ENCODE assay signal across 8 mouse cellular contexts in genomic region chr7:43489631-43490125, GRCm38 (mm10). TPM values are rescaled to one million over a fixed set of nuclear protein-coding genes. Genes with fewer than 3 reads are reported as not detected.
DNase-seq lines count a peak whose midpoint lies in the region; ATAC-seq and TF ChIP-seq lines count a peak whose summit lies in the region.

TSS of gene Iglon5 (minus strand) at chr7:43490075.

- H3K36me3 ChIP-seq in testis, adult 2 months (ENCODE audit: control insufficient read depth, insufficient read depth, low read length): no peaks in the 10 kb centered on the region

- TF ChIP-seq POLR2A in testis, adult 2 months (IDR thresholded peaks at IDR 0.05; ENCODE audit: control insufficient read depth, low read depth, low read length): no peak
- TF ChIP-seq POLR2A in olfactory bulb, adult 2 months (IDR thresholded peaks at IDR 0.05; ENCODE audit: insufficient read depth, low read depth, low read length): no peak

- no peak for ATAC-seq in granulocyte monocyte progenitor cell, adult 5-6 weeks (replicated peaks; ENCODE audit: poor library complexity, severe bottlenecking)

- peaks cover 12% of the 10 kb centered on the region for H3K4me1 ChIP-seq in testis, adult 2 months (ENCODE audit: control insufficient read depth, insufficient read depth, low read length)
- peaks cover 22% of the 10 kb centered on the region for H3K4me1 ChIP-seq in olfactory bulb, adult 2 months (ENCODE audit: control insufficient read depth, insufficient read depth, low read length)

- TF ChIP-seq CTCF in testis, adult 2 months (IDR thresholded peaks at IDR 0.05; ENCODE audit: control insufficient read depth, insufficient read depth, insufficient replicate concordance, low read depth, low read length): no peak
- no peak for TF ChIP-seq CTCF in olfactory bulb, adult 2 months (IDR thresholded peaks at IDR 0.05; ENCODE audit: insufficient read depth, low read depth, low read length)

- no peaks in the 10 kb centered on the region for H3K27me3 ChIP-seq in testis, adult 2 months (ENCODE audit: control insufficient read depth, insufficient read depth, low read length)

- peak within 1 kb of the TSS; percentile 34; the same call in 1 of the 2 replicates for H3K27ac ChIP-seq in testis, adult 2 months (ENCODE audit: control insufficient read depth, insufficient read depth, low read depth, low read length)
- peak within 1 kb of the TSS; percentile 91 for H3K27ac ChIP-seq in olfactory bulb, adult 2 months (ENCODE audit: insufficient read depth, low read depth, low read length)

- H3K4me3 ChIP-seq in testis, adult 2 months (ENCODE audit: control insufficient read depth, low read depth, low read length): peak within 1 kb of the TSS; percentile 58
- H3K4me3 ChIP-seq in olfactory bulb, adult 2 months (ENCODE audit: insufficient read depth, low read depth, low read length): peak within 1 kb of the TSS; percentile 66

- 2% methylated on average over 23 of the region's 41 CpGs for WGBS in olfactory bulb, adult 2 months

- intact Hi-C loops in left cerebral cortex, postnatal 36 days (cut with DNase I): loop anchor here (5.0 to 10.0 kb wide), 2 partner anchors 73 to 175 kb away; partner anchors contain the start of genes Zfp658 and Zfp715

- DNase-seq in cerebellum, adult 11-12 months: peak; percentile 79
- DNase-seq in cerebellum, postnatal 4 days (ENCODE audit: low spot score in 2 of 2): no peak
- DNase-seq in testis, postnatal 14 days (ENCODE audit: low spot score): no peak
- peak in 1 of 2 experiments; percentile 32 for DNase-seq in left cerebral cortex, postnatal 36 days (ENCODE audit: low spot score in 2 of 2)
- no peak for DNase-seq in B cell, adult 2 months

RNA-seq across cellular contexts. Expression of gene Iglon5, which starts in this region (rescaled TPM):
- 7.4 and 8.1 TPM in 2 replicates for polyA plus RNA-seq in testis, adult 2 months (2012; rRNA removed)
- total RNA-seq in left cerebral cortex, postnatal 36 days (2021): 10 to 100 TPM; 27.3 to 28.1 TPM
- not detected in 2 replicates for polyA plus RNA-seq in olfactory bulb, adult 2 months (2012; ENCODE audit: insufficient read depth, insufficient read length, low replicate concordance, missing spikeins)
- not detected in 2 replicates for total RNA-seq in granulocyte monocyte progenitor cell, adult 5-6 weeks (2014; fragmentation: Nextera tagmentation)
- total RNA-seq in granulocyte monocyte progenitor cell, adult 5-6 weeks (2017): not detected in 2 replicates

Comparison
In these comparisons a context has a peak if more than half of its experiments do, and no peak if none do; other contexts are left out.
1. RNA of gene Iglon5 (total RNA-seq): 27.3 to 28.1 TPM in left cerebral cortex, postnatal 36 days; not detected in granulocyte monocyte progenitor cell, adult 5-6 weeks; every median in the first group is over 10 times any median in the second.